Mouse (Mus musculus) kidney, adult 2 months (tissue): ENCODE data around the gene Gm10282. TPM values are rescaled to one million over a fixed set of nuclear protein-coding genes. Genes with fewer than 3 reads are reported as not detected.

Source experiments
- DNase-seq: peaks from one replicate; pipeline ENCODE4 v3.0.0; 2021
- H3K27ac ChIP-seq: fragments of 200-500 bp; 2 replicates; pipeline ENCODE4 v1.5.1; 2012; ENCODE audit warnings: low read depth, low read length, control low read depth, inconsistent platforms; ENCODE audit not compliant: insufficient read depth
- H3K27me3 ChIP-seq: fragments of 200-500 bp; replicated peaks from 2 replicates; pipeline ENCODE4 v1.6.1; 2012; ENCODE audit warnings: mild to moderate bottlenecking, moderate library complexity, low read length, inconsistent platforms; ENCODE audit not compliant: control insufficient read depth, insufficient read depth
- H3K36me3 ChIP-seq: fragments of 200-500 bp; 2 replicates; pipeline ENCODE4 v1.6.1; 2012; ENCODE audit warnings: mild to moderate bottlenecking, moderate library complexity, low read length, inconsistent platforms; ENCODE audit not compliant: control insufficient read depth, insufficient read depth
- H3K4me1 ChIP-seq: fragments of 200-500 bp; 2 replicates; pipeline ENCODE4 v1.6.1; 2011; ENCODE audit warnings: low read length; ENCODE audit not compliant: control insufficient read depth, insufficient read depth
- H3K4me3 ChIP-seq: fragments of 200-500 bp; 2 replicates; pipeline ENCODE4 v1.5.1; 2011; ENCODE audit warnings: mild to moderate bottlenecking, low read depth, low read length, control low read depth; ENCODE audit not compliant: insufficient read depth
- CTCF ChIP-seq: fragments of 200-500 bp; conservative IDR thresholded peaks from 2 replicates; pipeline ENCODE4 v1.5.1; 2011; ENCODE audit warnings: low read depth, mild to moderate bottlenecking, control low read depth, low read length, moderate library complexity, mixed read lengths; ENCODE audit not compliant: insufficient read depth, insufficient read length
- POLR2A ChIP-seq: fragments of 200-500 bp; IDR thresholded peaks from one replicate; pipeline ENCODE4 v1.6.1; 2011; ENCODE audit warnings: low read depth, low read length, control low read depth
- WGBS: fragments of 180-500 bp; shearing (Covaris S2); methylation state at CpG from one replicate; pipeline ENCODE4 v1.1.7; 2018; 5-methylcytosine and 5-hydroxymethylcytosine counted together
- polyA plus RNA-seq: library from polyadenylated mRNA; depleted of rRNA; stranded (reverse); fragments of >200 nt; gene quantifications from 2 replicates; pipeline ENCODE4 v1.2.3, GENCODE M21; 2012

Gm10282 gene
- polyA plus RNA-seq, 1 experiment = 2.8 TPM

DNA sequence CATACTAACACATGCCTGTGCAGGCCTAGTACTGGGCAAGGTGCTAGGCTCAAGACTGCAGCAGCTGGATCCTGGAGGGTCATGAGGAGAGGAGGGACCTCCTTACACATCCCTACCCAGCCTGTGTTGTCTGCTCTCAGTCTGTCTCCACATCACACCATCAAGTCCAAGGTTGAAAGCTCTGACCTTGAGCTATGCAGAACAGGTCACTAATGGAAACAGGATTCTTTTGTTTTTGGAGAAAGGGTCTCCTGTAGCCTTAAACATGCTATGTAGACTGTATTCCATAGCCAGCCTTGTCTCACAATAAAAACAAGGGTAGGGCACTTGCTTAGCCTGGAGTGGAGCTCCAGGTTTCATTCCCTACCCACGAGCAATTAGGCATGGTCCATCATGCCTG is 43.9 kb upstream of the Gm10282 start:
- H3K4me3 ChIP-seq = no peak overlapping the region
- H3K4me1 ChIP-seq = peaks cover 13% of the 10 kb centered on the region
- H3K36me3 ChIP-seq = no peaks in the 10 kb centered on the region
- no peak for TF ChIP-seq CTCF
- TF ChIP-seq POLR2A = no peak
- no peak for DNase-seq
- no peak overlapping the region for H3K27ac ChIP-seq
- 90% methylated on average over 1 of the region's 1 CpGs for whole genome bisulfite sequencing
- H3K27me3 ChIP-seq = no peaks in the 10 kb centered on the region

GRCm38 (mm10) chr8:72348114-72348513 is 43.1 kb upstream of the Gm10282 start:
- no peak overlapping the region for H3K27ac ChIP-seq
- H3K27me3 ChIP-seq = no peaks in the 10 kb centered on the region
- no peak for DNase-seq
- peaks cover 8% of the 10 kb centered on the region for H3K4me1 ChIP-seq
- no peak overlapping the region for H3K4me3 ChIP-seq
- TF ChIP-seq CTCF = no peak
- no peak for TF ChIP-seq POLR2A
- H3K36me3 ChIP-seq = no peaks in the 10 kb centered on the region
- WGBS = 91% methylated on average over 2 of the region's 2 CpGs

DNA sequence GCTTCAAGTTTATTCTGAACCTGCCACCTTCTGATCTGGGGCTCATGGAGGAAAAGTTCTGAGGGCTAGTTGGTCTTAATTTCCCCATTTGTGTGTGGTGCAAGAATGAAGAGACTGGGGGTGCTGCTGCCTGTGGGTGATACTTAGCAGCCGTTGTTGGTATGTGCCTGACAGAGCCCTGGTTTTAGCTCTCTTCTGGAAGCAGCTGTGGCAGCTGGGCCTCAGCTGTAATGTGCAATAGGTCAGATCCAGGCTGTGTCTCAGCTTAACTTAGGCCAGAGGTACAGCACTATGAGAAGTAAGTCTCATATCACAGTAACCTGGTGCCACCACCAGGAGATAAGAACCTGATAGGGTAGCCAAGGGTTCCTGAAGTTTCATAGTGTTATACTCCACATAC is 42.5 kb upstream of the Gm10282 start:
- H3K4me3 ChIP-seq = no peak overlapping the region
- H3K4me1 ChIP-seq = peaks cover 3% of the 10 kb centered on the region; the same call in 1 of the 2 replicates
- no peak overlapping the region for H3K27ac ChIP-seq
- WGBS = 87% methylated on average over 1 of the region's 1 CpGs
- TF ChIP-seq CTCF = no peak
- no peak for TF ChIP-seq POLR2A
- H3K36me3 ChIP-seq = no peaks in the 10 kb centered on the region
- no peaks in the 10 kb centered on the region for H3K27me3 ChIP-seq
- DNase-seq = no peak

DNA sequence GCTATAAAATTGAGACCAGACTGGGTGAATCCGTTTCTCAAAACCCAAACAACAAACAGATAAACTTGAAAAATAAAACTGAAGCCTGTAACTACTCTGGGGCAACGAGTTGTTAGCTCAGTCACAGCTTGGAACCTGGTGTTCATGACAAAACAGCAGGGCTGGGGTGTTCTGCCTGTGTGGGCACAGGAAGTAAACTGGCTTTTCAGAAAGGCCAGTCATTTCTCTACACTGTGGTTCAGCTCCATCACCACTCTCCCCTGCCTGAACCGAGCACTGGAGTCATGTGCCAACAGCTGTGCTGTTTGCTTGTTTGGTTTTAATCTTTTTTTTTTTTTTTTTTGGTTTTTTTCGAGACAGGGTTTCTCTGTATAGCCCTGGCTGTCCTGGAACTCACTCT is 38.7 kb upstream of the Gm10282 start:
- WGBS = 76% methylated on average over 4 of the region's 4 CpGs
- Histone ChIP-seq H3K27me3 (no peaks in the 10 kb centered on the region), H3K27ac (no peak overlapping the region), H3K36me3 (peaks cover 1% of the 10 kb centered on the region; the same call in 1 of the 2 replicates), H3K4me3 (no peak overlapping the region), H3K4me1 (no peaks in the 10 kb centered on the region)
- DNase-seq = no peak
- no peak for TF ChIP-seq CTCF
- TF ChIP-seq POLR2A = no peak

- Histone ChIP-seq H3K36me3 (peaks cover 1% of the 10 kb centered on the region; the same call in 1 of the 2 replicates), H3K27ac (no peak overlapping the region), H3K4me1 (no peaks in the 10 kb centered on the region), H3K4me3 (no peak overlapping the region), H3K27me3 (no peaks in the 10 kb centered on the region)
- no peak for DNase-seq
- TF ChIP-seq POLR2A (no peak), CTCF (no peak)
- WGBS = 93% methylated on average over 5 of the region's 5 CpGs
These were observed 37.7 kb upstream of the Gm10282 start for GRCm38 (mm10) chr8:72342556-72343300.

GRCm38 (mm10) chr8:72337034-72337433 is 32.0 kb upstream of the Gm10282 start:
- Histone ChIP-seq H3K4me1 (peaks cover 7% of the 10 kb centered on the region; the same call in 1 of the 2 replicates), H3K27me3 (no peaks in the 10 kb centered on the region), H3K4me3 (no peak overlapping the region), H3K27ac (no peak overlapping the region), H3K36me3 (peaks cover 1% of the 10 kb centered on the region; the same call in 1 of the 2 replicates)
- DNase-seq = peak; percentile 34
- TF ChIP-seq POLR2A = no peak
- TF ChIP-seq CTCF = no peak

DNA sequence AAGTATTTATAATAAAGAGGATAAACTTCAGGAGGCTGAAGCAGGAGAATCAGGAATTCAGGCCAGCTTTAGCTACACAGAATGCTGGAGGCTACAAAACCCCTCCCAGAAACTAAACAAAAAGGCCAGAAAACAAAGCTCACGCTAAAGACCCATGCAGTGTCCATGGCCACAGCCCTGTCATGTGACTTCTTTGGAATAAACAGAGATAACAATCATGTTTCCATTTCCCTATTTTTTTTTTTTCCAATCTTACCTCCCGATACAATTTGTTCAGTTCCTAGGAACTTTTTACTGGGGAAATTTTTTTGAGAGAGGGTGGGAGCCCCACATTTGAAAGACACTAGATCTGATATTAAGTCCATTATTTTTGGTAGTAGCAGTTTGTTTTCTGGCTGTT is 31.2 kb upstream of the Gm10282 start:
- Histone ChIP-seq H3K27ac (peak overlapping the region; percentile 67), H3K36me3 (peaks cover 1% of the 10 kb centered on the region; the same call in 1 of the 2 replicates)
- 58% methylated on average over 2 of the region's 2 CpGs for WGBS

GRCm38 (mm10) chr8:72334144-72334641 is 29.1 kb upstream of the Gm10282 start:
- H3K27me3 ChIP-seq = no peaks in the 10 kb centered on the region
- 77% methylated on average over 4 of the region's 4 CpGs for WGBS
- no peak overlapping the region for H3K4me3 ChIP-seq
- no peak for DNase-seq
- H3K36me3 ChIP-seq = no peaks in the 10 kb centered on the region
- peaks cover 7% of the 10 kb centered on the region; the same call in 1 of the 2 replicates for H3K4me1 ChIP-seq
- TF ChIP-seq CTCF (no peak), POLR2A (no peak)
- H3K27ac ChIP-seq = no peak overlapping the region

More for the DNA sequence above, 31.2 kb upstream of the Gm10282 start:
- H3K4me3 ChIP-seq = no peak overlapping the region
- no peaks in the 10 kb centered on the region for H3K27me3 ChIP-seq
- TF ChIP-seq POLR2A = no peak
- no peak for TF ChIP-seq CTCF
- DNase-seq = peak; percentile 76
- peaks cover 7% of the 10 kb centered on the region; the same call in 1 of the 2 replicates for H3K4me1 ChIP-seq
